Mouse (Mus musculus) embryonic facial prominence, embryonic 12.5 days (tissue): Measurements from ENCODE around the gene Gars. TPM values are rescaled to one million over a fixed set of nuclear protein-coding genes. Genes with fewer than 3 reads are reported as not detected.
A peak's percentile ranks its signal among the peaks of the same experiment; 100 is the strongest.

Source experiments
- ATAC-seq: fragments of 200-750 bp; cut with Nextera tagmentation; 2 replicates; pipeline ENCODE4 v1.8.0; 2017; ENCODE audit not compliant: insufficient number of reproducible peaks, insufficient read depth, low FRiP score, low TSS enrichment
- H3K27ac ChIP-seq: fragments of 300-500 bp; sonication (generic); 2 replicates; pipeline ENCODE4 v1.5.1; 2016; ENCODE audit warnings: mild to moderate bottlenecking
- H3K27me3 ChIP-seq: fragments of 300-500 bp; sonication (generic); 2 replicates; pipeline ENCODE4 v1.6.1; 2016; ENCODE audit warnings: mild to moderate bottlenecking, moderate library complexity
- H3K36me3 ChIP-seq: fragments of 300-500 bp; sonication (generic); 2 replicates; pipeline ENCODE4 v1.6.1; 2016; ENCODE audit warnings: mild to moderate bottlenecking
- H3K4me1 ChIP-seq: fragments of 300-500 bp; sonication (generic); 2 replicates; pipeline ENCODE4 v1.6.1; 2016
- H3K4me2 ChIP-seq: fragments of 300-500 bp; sonication (generic); replicated peaks from 2 replicates; pipeline ENCODE4 v1.6.1; 2016; ENCODE audit warnings: mild to moderate bottlenecking, moderate library complexity
- H3K4me3 ChIP-seq: fragments of 300-500 bp; sonication (generic); 2 replicates; pipeline ENCODE4 v1.5.1; 2016; ENCODE audit warnings: mild to moderate bottlenecking
- H3K9ac ChIP-seq: fragments of 300-500 bp; sonication (generic); 2 replicates; pipeline ENCODE4 v1.6.1; 2016; ENCODE audit warnings: mild to moderate bottlenecking, moderate library complexity
- H3K9me3 ChIP-seq: fragments of 300-500 bp; sonication (generic); 2 replicates; pipeline ENCODE4 v1.6.1; 2016; ENCODE audit warnings: mild to moderate bottlenecking, moderate library complexity
- WGBS: fragments of 180-500 bp; shearing (Covaris S2); methylation state at CpG from one replicate; pipeline ENCODE4 v1.1.7; 2016; 5-methylcytosine and 5-hydroxymethylcytosine counted together
- polyA plus RNA-seq: library from polyadenylated mRNA; unstranded; fragments of >200 nt; fragmentation: Nextera tagmentation; extraction: Ambion mirVana; gene quantifications from 2 replicates; pipeline ENCODE4 v1.2.1, GENCODE M21; 2016

Gene Gars
- polyA plus RNA-seq, 1 experiment from 2014 or later, result 151 TPM

DNA sequence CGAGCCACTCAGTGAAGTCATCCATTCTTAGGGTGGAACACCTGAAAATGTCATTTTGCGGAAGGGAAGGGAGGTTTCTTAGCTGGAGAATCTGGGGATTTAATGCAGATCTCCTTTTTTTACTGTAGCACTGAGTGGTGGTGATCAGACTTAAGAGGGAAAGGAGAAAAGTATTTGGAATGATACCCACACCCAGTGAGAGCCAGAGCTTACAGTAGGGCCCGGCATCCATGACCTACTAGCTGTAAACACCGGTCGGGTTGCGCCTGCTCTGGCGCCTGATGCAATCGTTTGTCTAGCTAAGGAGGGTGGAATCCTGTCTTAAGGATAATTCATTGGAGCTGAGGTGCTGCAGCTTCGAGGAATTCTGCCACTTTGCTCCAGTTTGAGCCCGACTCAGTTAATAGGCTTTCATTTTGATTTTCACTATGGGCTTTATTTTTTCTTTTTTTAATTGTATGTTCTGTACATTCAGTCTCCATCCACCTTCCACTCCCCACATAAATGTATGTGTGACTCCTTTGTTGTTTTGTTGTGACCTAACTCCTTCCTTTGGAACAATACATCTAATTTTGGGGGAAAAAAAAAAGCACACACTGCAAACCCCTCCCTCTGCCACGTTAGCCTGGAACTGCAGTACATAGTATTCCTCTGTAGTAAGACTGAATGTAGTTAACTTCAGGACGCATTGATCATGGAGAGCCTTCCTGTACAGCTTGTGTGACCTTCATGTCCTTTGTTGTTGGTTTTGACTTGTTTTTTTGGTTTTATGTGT lies 1.1 kb downstream of the Gars start:
- Histone ChIP-seq H3K4me3 (peak overlapping the region; percentile 97), H3K36me3 (no peaks in the 10 kb centered on the region), H3K4me2 (peak overlapping the region; percentile 82), H3K9me3 (no peaks in the 10 kb centered on the region), H3K9ac (peak overlapping the region; percentile 79), H3K27ac (peak overlapping the region; percentile 90), H3K4me1 (peaks cover 11% of the 10 kb centered on the region; the same call in 1 of the 2 replicates), H3K27me3 (no peaks in the 10 kb centered on the region)
- ATAC-seq, result no peak
- 3% methylated on average over 12 of the region's 12 CpGs for WGBS

DNA sequence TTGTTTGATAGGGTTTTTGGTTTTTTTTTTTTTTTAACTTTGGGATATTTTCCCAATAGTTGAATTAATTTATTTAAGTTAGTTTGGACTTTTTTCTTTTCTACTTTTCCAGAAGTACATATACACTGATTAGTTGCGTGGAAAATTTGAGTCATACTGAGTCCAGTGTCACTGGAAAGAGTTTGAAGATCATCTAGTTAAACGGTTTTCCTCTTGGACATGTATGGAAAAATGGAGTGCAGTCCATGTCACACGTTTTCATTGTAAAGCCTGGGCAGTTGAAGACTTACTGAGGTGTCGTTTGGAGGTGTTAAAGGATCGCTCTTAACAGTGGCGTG lies 1.6 kb downstream of the Gars start:
- Histone ChIP-seq H3K9ac (no peak overlapping the region), H3K4me2 (peak overlapping the region; percentile 82), H3K27ac (no peak overlapping the region), H3K9me3 (no peaks in the 10 kb centered on the region), H3K27me3 (no peaks in the 10 kb centered on the region), H3K4me1 (peaks cover 11% of the 10 kb centered on the region; the same call in 1 of the 2 replicates), H3K4me3 (no peak overlapping the region), H3K36me3 (no peaks in the 10 kb centered on the region)
- 83% methylated on average over 6 of the region's 6 CpGs for WGBS
- no peak for ATAC-seq

DNA sequence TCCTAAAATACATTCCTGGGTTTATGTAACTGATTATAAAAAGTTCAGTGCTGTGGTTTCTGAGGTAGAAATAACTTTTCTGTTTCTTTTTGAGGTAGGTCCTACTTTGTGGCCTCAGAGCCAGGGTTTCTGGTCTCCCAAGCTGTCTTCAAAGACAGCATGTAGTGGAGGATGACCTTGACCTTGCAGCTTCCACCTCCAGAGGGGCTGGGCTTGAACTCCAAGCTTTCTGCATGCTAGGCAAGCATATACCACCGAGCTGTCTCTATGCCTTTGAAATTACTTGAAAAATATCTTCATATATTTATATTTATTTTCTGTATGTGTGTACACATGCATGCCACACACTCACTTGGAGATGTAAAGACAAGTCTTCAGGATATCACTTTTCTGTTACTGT lies 2.2 kb downstream of the Gars start:
- no peaks in the 10 kb centered on the region for H3K36me3 ChIP-seq
- no peaks in the 10 kb centered on the region for H3K9me3 ChIP-seq
- H3K4me3 ChIP-seq, result no peak overlapping the region
- H3K4me1 ChIP-seq, result peaks cover 11% of the 10 kb centered on the region; the same call in 1 of the 2 replicates
- ATAC-seq, result no peak
- H3K9ac ChIP-seq, result no peak overlapping the region; the same call in 1 of the 2 replicates
- no peak overlapping the region for H3K4me2 ChIP-seq
- H3K27ac ChIP-seq, result no peak overlapping the region
- 52% methylated on average over 1 of the region's 1 CpGs for WGBS
- no peaks in the 10 kb centered on the region for H3K27me3 ChIP-seq

GRCm38 (mm10) chr6:55043206-55043605 lies 5.4 kb downstream of the Gars start:
- 78% methylated on average over 8 of the region's 8 CpGs for WGBS

GRCm38 (mm10) chr6:55044542-55044941 lies 6.7 kb downstream of the Gars start:
- WGBS, result 71% methylated on average over 5 of the region's 5 CpGs
- Histone ChIP-seq H3K27ac (no peak overlapping the region), H3K9ac (no peak overlapping the region), H3K4me3 (no peak overlapping the region), H3K4me1 (peaks cover 4% of the 10 kb centered on the region; the same call in 1 of the 2 replicates), H3K36me3 (peaks cover 20% of the 10 kb centered on the region), H3K27me3 (no peaks in the 10 kb centered on the region), H3K9me3 (no peaks in the 10 kb centered on the region), H3K4me2 (no peak overlapping the region)
- no peak for ATAC-seq

More at GRCm38 (mm10) chr6:55043206-55043605, 5.4 kb downstream of the Gars start:
- no peak overlapping the region for H3K27ac ChIP-seq
- H3K9ac ChIP-seq, result no peak overlapping the region
- H3K4me1 ChIP-seq, result peaks cover 11% of the 10 kb centered on the region; the same call in 1 of the 2 replicates
- peaks cover 11% of the 10 kb centered on the region for H3K36me3 ChIP-seq
- no peak overlapping the region for H3K4me3 ChIP-seq
- H3K27me3 ChIP-seq, result no peaks in the 10 kb centered on the region
- H3K4me2 ChIP-seq, result no peak overlapping the region
- H3K9me3 ChIP-seq, result no peaks in the 10 kb centered on the region
- ATAC-seq, result no peak

DNA sequence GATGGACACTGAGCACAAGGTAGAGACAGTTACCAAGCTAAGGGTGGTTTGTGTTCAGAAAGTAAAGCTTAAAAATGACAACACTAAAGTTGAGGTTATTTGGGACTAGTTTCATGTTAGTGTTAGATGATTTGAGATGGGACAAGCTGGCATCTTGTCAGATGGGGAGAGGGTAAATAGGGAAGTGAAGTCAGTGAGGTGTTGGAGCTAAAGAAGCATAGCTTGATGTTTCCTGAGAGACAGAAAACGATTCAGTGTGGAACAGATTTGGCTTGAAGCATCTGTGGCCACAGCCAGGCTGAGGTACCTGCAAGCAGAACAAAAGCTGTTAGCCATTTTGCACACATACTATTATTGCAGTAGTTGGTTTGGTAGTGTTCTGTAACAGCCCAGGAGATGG lies 7.5 kb downstream of the Gars start:
- Histone ChIP-seq H3K27ac (no peak overlapping the region), H3K36me3 (peaks cover 28% of the 10 kb centered on the region), H3K9me3 (no peaks in the 10 kb centered on the region), H3K4me1 (no peaks in the 10 kb centered on the region), H3K4me3 (no peak overlapping the region), H3K9ac (no peak overlapping the region), H3K4me2 (no peak overlapping the region), H3K27me3 (no peaks in the 10 kb centered on the region)
- ATAC-seq, result no peak
- WGBS, result 70% methylated on average over 1 of the region's 1 CpGs

DNA sequence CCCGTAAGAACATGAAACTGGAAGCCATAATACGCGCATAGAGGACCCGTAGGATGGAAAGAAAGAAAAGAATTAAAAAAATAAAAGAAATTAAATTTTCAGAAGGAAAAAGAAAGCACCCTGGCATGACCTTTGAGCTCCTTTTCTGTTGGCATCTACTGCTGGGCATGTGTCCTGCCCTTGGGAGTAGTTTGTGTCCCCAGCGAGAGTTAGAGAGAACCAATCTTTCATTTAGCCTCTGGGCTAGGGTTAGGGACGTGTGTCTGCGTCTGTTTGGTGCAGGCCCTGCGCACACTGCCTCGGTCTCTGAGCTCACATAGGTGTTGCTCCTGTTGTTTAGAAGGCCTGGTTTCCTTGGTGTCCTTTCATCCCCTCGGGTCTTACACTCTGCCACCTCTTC lies 11.4 kb downstream of the Gars start:
- Histone ChIP-seq H3K27me3 (no peaks in the 10 kb centered on the region), H3K4me3 (no peak overlapping the region), H3K4me2 (no peak overlapping the region), H3K27ac (no peak overlapping the region), H3K36me3 (peaks cover 59% of the 10 kb centered on the region), H3K4me1 (no peaks in the 10 kb centered on the region), H3K9me3 (no peaks in the 10 kb centered on the region), H3K9ac (no peak overlapping the region)
- WGBS, result 96% methylated on average over 10 of the region's 10 CpGs
- no peak for ATAC-seq

- Histone ChIP-seq H3K4me3 (no peak overlapping the region), H3K4me1 (no peaks in the 10 kb centered on the region), H3K27ac (no peak overlapping the region), H3K9me3 (no peaks in the 10 kb centered on the region), H3K27me3 (no peaks in the 10 kb centered on the region), H3K9ac (no peak overlapping the region), H3K4me2 (no peak overlapping the region), H3K36me3 (peaks cover 74% of the 10 kb centered on the region)
- ATAC-seq, result no peak
- 92% methylated on average over 4 of the region's 4 CpGs for WGBS
These were observed 16.7 kb downstream of the Gars start for GRCm38 (mm10) chr6:55054491-55054890.

DNA sequence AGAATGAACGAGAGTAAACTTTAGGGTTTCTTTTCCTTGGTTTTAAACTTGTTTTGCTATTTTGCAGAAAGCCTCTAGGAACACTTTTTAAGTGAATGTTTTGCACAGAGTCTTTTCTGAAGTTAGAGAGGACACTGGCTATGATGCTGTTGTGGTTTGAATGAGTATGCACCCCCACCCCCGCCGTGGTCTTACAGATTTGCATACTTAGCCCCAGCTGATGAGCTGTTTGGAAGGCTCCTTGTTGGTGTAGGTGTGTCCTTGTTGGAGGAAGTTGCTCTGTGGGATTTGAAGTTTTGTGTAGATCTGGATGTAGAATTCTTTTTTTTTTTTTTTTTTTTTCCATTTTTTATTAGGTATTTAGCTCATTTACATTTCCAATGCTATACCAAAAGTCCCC lies 19.6 kb downstream of the Gars start:
- H3K4me3 ChIP-seq, result no peak overlapping the region
- 83% methylated on average over 3 of the region's 3 CpGs for WGBS
- H3K9me3 ChIP-seq, result no peaks in the 10 kb centered on the region
- no peaks in the 10 kb centered on the region for H3K4me1 ChIP-seq
- H3K27ac ChIP-seq, result no peak overlapping the region
- no peak for ATAC-seq
- no peak overlapping the region for H3K4me2 ChIP-seq
- H3K36me3 ChIP-seq, result peaks cover 66% of the 10 kb centered on the region
- H3K9ac ChIP-seq, result no peak overlapping the region
- H3K27me3 ChIP-seq, result no peaks in the 10 kb centered on the region

DNA sequence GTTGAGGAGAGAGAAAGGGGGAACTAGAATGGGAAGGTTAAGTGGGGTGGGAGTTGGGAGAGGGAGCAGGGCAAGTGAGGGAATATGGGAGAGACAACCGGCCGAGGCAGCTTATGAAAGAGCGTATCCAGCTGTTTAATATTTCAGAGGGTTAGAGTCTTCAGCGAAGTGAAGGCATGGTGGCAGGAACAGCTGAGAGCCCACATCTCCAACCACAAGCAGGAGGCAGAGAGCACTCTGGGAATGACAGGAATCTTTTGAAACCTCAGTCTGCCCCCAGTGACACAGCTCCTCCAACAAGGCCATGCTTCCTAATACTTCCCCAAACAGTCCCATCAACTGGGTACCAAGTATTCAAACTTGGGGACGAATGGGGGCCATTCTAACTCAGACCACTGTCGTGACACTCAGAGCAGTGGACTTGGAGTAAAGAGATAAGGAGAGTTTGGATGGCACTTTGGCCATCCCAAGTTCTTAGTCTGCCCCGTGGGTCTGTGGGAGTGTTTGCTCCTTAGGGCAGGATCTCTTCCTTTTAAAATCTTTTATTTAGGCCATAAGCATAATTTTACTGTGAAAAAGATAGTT lies 22.5 kb downstream of the Gars start:
- no peak for ATAC-seq
- 87% methylated on average over 7 of the region's 7 CpGs for WGBS
- Histone ChIP-seq H3K36me3 (peaks cover 65% of the 10 kb centered on the region), H3K4me1 (no peaks in the 10 kb centered on the region), H3K27me3 (no peaks in the 10 kb centered on the region), H3K27ac (no peak overlapping the region), H3K9me3 (no peaks in the 10 kb centered on the region), H3K9ac (no peak overlapping the region), H3K4me2 (no peak overlapping the region), H3K4me3 (no peak overlapping the region)

DNA sequence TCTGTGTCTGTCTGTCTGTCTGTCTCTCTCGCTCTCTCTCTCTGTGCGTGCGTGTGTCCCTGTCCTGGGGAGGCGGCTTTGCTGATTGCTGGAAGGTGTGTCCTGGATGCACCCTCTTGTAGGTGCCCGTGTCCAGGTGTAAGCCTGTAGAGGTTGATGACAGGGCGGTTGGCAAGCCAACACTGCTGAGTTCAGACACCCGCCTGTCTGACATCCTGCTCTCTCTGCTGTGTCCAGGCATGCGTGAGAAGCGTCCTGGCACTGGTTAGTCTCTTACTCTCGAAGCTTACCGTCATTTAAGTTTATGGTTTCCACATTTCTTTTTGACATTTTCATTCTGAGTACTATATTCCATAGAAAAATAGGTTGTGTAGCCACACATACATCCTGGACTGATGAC lies 23.5 kb downstream of the Gars start:
- 89% methylated on average over 11 of the region's 11 CpGs for WGBS
- H3K9ac ChIP-seq, result no peak overlapping the region
- no peak overlapping the region for H3K4me2 ChIP-seq
- H3K27me3 ChIP-seq, result no peaks in the 10 kb centered on the region
- no peak overlapping the region for H3K27ac ChIP-seq
- ATAC-seq, result no peak
- no peak overlapping the region for H3K4me3 ChIP-seq
- peaks cover 70% of the 10 kb centered on the region for H3K36me3 ChIP-seq
- H3K9me3 ChIP-seq, result no peaks in the 10 kb centered on the region
- H3K4me1 ChIP-seq, result no peaks in the 10 kb centered on the region

GRCm38 (mm10) chr6:55062200-55062599 lies 24.4 kb downstream of the Gars start:
- no peak overlapping the region for H3K4me3 ChIP-seq
- no peak overlapping the region for H3K4me2 ChIP-seq
- H3K9me3 ChIP-seq, result no peaks in the 10 kb centered on the region
- no peak overlapping the region for H3K9ac ChIP-seq
- H3K27ac ChIP-seq, result no peak overlapping the region
- no peak for ATAC-seq
- 86% methylated on average over 5 of the region's 5 CpGs for WGBS
- H3K36me3 ChIP-seq, result peaks cover 71% of the 10 kb centered on the region
- no peaks in the 10 kb centered on the region for H3K27me3 ChIP-seq
- no peaks in the 10 kb centered on the region for H3K4me1 ChIP-seq
